Mouse (Mus musculus) intestine, postnatal 0 days (tissue): Measurements from ENCODE around the gene Gnl1. TPM values are rescaled to one million over a fixed set of nuclear protein-coding genes. Genes with fewer than 3 reads are reported as not detected.
A peak's percentile ranks its signal among the peaks of the same experiment; 100 is the strongest.
"Not testable (repeated sequence)": the region's sequence is repeated elsewhere in the genome, so short reads cannot be mapped to it uniquely, and the experiment has no call there.

Source experiments
- ATAC-seq: fragments of 200-750 bp; cut with Nextera tagmentation; 2 replicates; pipeline ENCODE4 v1.8.0; 2017; ENCODE audit warnings: mild to moderate bottlenecking, moderate TSS enrichment, moderate library complexity
- H3K27ac ChIP-seq: fragments of 300-500 bp; sonication (generic); 2 replicates; pipeline ENCODE4 v1.5.1; 2014; ENCODE audit warnings: mild to moderate bottlenecking, low read depth, low read length, moderate library complexity
- H3K27me3 ChIP-seq: fragments of 300-500 bp; sonication (generic); replicated peaks from 2 replicates; pipeline ENCODE4 v1.6.1; 2014; ENCODE audit warnings: low read length, mixed read lengths; ENCODE audit not compliant: control insufficient read depth, insufficient read depth
- H3K36me3 ChIP-seq: fragments of 300-500 bp; sonication (generic); 2 replicates; pipeline ENCODE4 v1.6.1; 2014; ENCODE audit warnings: mild to moderate bottlenecking, moderate library complexity; ENCODE audit not compliant: control insufficient read depth, insufficient read depth
- H3K4me1 ChIP-seq: fragments of 300-500 bp; sonication (generic); replicated peaks from 2 replicates; pipeline ENCODE4 v1.6.1; 2014; ENCODE audit warnings: antibody characterized with exemption, low read length, mixed read lengths; ENCODE audit not compliant: control insufficient read depth, insufficient read depth
- H3K4me2 ChIP-seq: fragments of 300-500 bp; sonication (generic); replicated peaks from 2 replicates; pipeline ENCODE4 v1.6.1; 2014; ENCODE audit warnings: low read depth, mild to moderate bottlenecking, moderate library complexity
- H3K4me3 ChIP-seq: fragments of 300-500 bp; sonication (generic); 2 replicates; pipeline ENCODE4 v1.5.1; 2014; ENCODE audit warnings: low read depth, low read length
- H3K9ac ChIP-seq: fragments of 300-500 bp; sonication (generic); 2 replicates; pipeline ENCODE4 v1.6.1; 2014; ENCODE audit warnings: mild to moderate bottlenecking, low read depth, low read length
- H3K9me3 ChIP-seq: fragments of 300-500 bp; sonication (generic); 2 replicates; pipeline ENCODE4 v1.6.1; 2016; ENCODE audit warnings: mixed run types; ENCODE audit not compliant: control insufficient read depth
- CTCF ChIP-seq: sonication (generic); IDR thresholded peaks from 2 replicates; pipeline ENCODE4 v1.5.1; 2016; ENCODE audit warnings: low read depth, mild to moderate bottlenecking, control low read depth, antibody characterized with exemption, moderate library complexity
- WGBS: fragments of 180-500 bp; shearing (Covaris S2); extraction: QIAGEN DNeasy Blood & Tissue Kit; methylation state at CpG from one replicate; pipeline ENCODE4 v1.1.7; 2014; 5-methylcytosine and 5-hydroxymethylcytosine counted together
- polyA plus RNA-seq: library from polyadenylated mRNA; unstranded; fragments of >200 nt; fragmentation: Nextera tagmentation; extraction: Ambion mirVana; gene quantifications from 2 replicates; pipeline ENCODE4 v1.2.1, GENCODE M21; 2015

Gnl1 gene
- polyA plus RNA-seq, 1 experiment from 2014 or later, result 29.4 TPM

- no peak for ATAC-seq
- Histone ChIP-seq H3K9me3 (no peaks in the 10 kb centered on the region), H3K9ac (no peak overlapping the region), H3K27ac (no peak overlapping the region), H3K27me3 (no peaks in the 10 kb centered on the region), H3K36me3 (no peaks in the 10 kb centered on the region), H3K4me2 (no peak overlapping the region), H3K4me1 (0 out of 2 replicates have a peak, but pooled peaks cover 3% of the 10 kb centered on the region), H3K4me3 (no peak overlapping the region)
- WGBS, result 92% methylated on average over 6 of the region's 6 CpGs
- TF ChIP-seq CTCF, result no peak
These were observed 43.3 kb downstream of the Gnl1 start for GRCm38 (mm10) chr17:36022922-36023321.

- 50% methylated on average over 9 of the region's 9 CpGs for WGBS
- H3K4me3 ChIP-seq, result no peak overlapping the region
- H3K36me3 ChIP-seq, result no peaks in the 10 kb centered on the region
- H3K27ac ChIP-seq, result no peak overlapping the region; the same call in 1 of the 2 replicates
- no peaks in the 10 kb centered on the region for H3K9me3 ChIP-seq
- 0 out of 2 replicates have a peak, but pooled peaks cover 3% of the 10 kb centered on the region for H3K4me1 ChIP-seq
- no peaks in the 10 kb centered on the region for H3K27me3 ChIP-seq
- TF ChIP-seq CTCF, result no peak
- no peak overlapping the region for H3K9ac ChIP-seq
- H3K4me2 ChIP-seq, result peak overlapping the region; percentile 27; the same call in 1 of the 2 replicates
- peak; percentile 68 for ATAC-seq
These were observed 44.3 kb downstream of the Gnl1 start for GRCm38 (mm10) chr17:36023710-36024654.

- Histone ChIP-seq H3K9ac (no peak overlapping the region), H3K9me3 (no peaks in the 10 kb centered on the region), H3K36me3 (no peaks in the 10 kb centered on the region), H3K4me2 (no peak overlapping the region), H3K27ac (no peak overlapping the region), H3K4me3 (no peak overlapping the region), H3K4me1 (no peaks in the 10 kb centered on the region), H3K27me3 (no peaks in the 10 kb centered on the region)
- no peak for ATAC-seq
- TF ChIP-seq CTCF, result no peak
- WGBS, result 88% methylated on average over 5 of the region's 5 CpGs
These were observed 45.5 kb downstream of the Gnl1 start for GRCm38 (mm10) chr17:36025197-36025596.

- no peak overlapping the region for H3K4me2 ChIP-seq
- TF ChIP-seq CTCF, result no peak
- H3K27ac ChIP-seq, result no peak overlapping the region
- H3K9ac ChIP-seq, result no peak overlapping the region
- 62% methylated on average over 4 of the region's 4 CpGs for WGBS
- H3K9me3 ChIP-seq, result no peaks in the 10 kb centered on the region
- H3K36me3 ChIP-seq, result no peaks in the 10 kb centered on the region; the same call in 1 of the 2 replicates
- no peak overlapping the region for H3K4me3 ChIP-seq
- ATAC-seq, result no peak
- no peaks in the 10 kb centered on the region for H3K27me3 ChIP-seq
- H3K4me1 ChIP-seq, result no peaks in the 10 kb centered on the region
These were observed 46.2 kb downstream of the Gnl1 start for GRCm38 (mm10) chr17:36025901-36026300.

GRCm38 (mm10) chr17:36027663-36028062 lies 48.0 kb downstream of the Gnl1 start:
- 88% methylated on average over 4 of the region's 4 CpGs for WGBS

GRCm38 (mm10) chr17:36028879-36029619 lies 49.4 kb downstream of the Gnl1 start:
- H3K9me3 ChIP-seq, result no peaks in the 10 kb centered on the region
- 88% methylated on average over 7 of the region's 7 CpGs for WGBS
- no peaks in the 10 kb centered on the region for H3K27me3 ChIP-seq
- no peak overlapping the region for H3K4me3 ChIP-seq
- TF ChIP-seq CTCF, result no peak
- H3K4me2 ChIP-seq, result no peak overlapping the region
- no peaks in the 10 kb centered on the region; the same call in 1 of the 2 replicates for H3K36me3 ChIP-seq
- H3K4me1 ChIP-seq, result no peaks in the 10 kb centered on the region
- no peak for ATAC-seq
- no peak overlapping the region for H3K9ac ChIP-seq
- no peak overlapping the region for H3K27ac ChIP-seq

More at GRCm38 (mm10) chr17:36027663-36028062, 48.0 kb downstream of the Gnl1 start:
- Histone ChIP-seq H3K27ac (no peak overlapping the region), H3K4me2 (no peak overlapping the region), H3K27me3 (no peaks in the 10 kb centered on the region), H3K9ac (no peak overlapping the region), H3K9me3 (no peaks in the 10 kb centered on the region), H3K4me1 (no peaks in the 10 kb centered on the region), H3K4me3 (no peak overlapping the region), H3K36me3 (no peaks in the 10 kb centered on the region; the same call in 1 of the 2 replicates)
- no peak for TF ChIP-seq CTCF
- no peak for ATAC-seq

GRCm38 (mm10) chr17:36030046-36030702 lies 50.5 kb downstream of the Gnl1 start:
- not testable (repeated sequence) for ATAC-seq, H3K9me3 ChIP-seq, H3K36me3 ChIP-seq, H3K27me3 ChIP-seq, H3K27ac ChIP-seq, H3K4me1 ChIP-seq, H3K4me3 ChIP-seq, H3K4me2 ChIP-seq, H3K9ac ChIP-seq
- WGBS, result 61% methylated on average over 2 of the region's 4 CpGs

- not testable (repeated sequence) for H3K36me3 ChIP-seq, H3K27ac ChIP-seq, H3K27me3 ChIP-seq, ATAC-seq, H3K4me1 ChIP-seq, H3K9ac ChIP-seq, H3K9me3 ChIP-seq
- Histone ChIP-seq H3K4me2 (peak overlapping the region; percentile 89), H3K4me3 (peak overlapping the region; percentile 59)
- WGBS, result 64% methylated on average over 8 of the region's 8 CpGs
These were observed 51.3 kb downstream of the Gnl1 start for GRCm38 (mm10) chr17:36030703-36031582.
